Mouse (Mus musculus) MEL (cell line): ENCODE results near the gene Aftph.

Experiments used
- KAT2A ChIP-seq: conservative IDR thresholded peaks from 2 replicates; pipeline ENCODE4 v1.6.1; 2012; ENCODE audit warnings: low read depth, low read length, improper control_type of control experiment, inconsistent platforms
- MEF2A ChIP-seq: IDR thresholded peaks from 2 replicates; pipeline ENCODE4 v1.6.1; 2014; ENCODE audit warnings: low read depth, mild to moderate bottlenecking, inconsistent platforms, low read length, improper control_type of control experiment; ENCODE audit not compliant: poor library complexity, insufficient replicate concordance, severe bottlenecking; ENCODE audit errors: extremely low read depth

- TF ChIP-seq MEF2A (no peak), KAT2A (no peak)
Observed at GRCm38 (mm10) chr11:20782620-20783019, 41.2 kb upstream of the Aftph start.
